Mouse (Mus musculus): Measurements from ENCODE around the gene Bpifb1. TPM values are rescaled to one million over a fixed set of nuclear protein-coding genes. Genes with fewer than 3 reads are reported as not detected.

The Bpifb1 gene
- polyA plus RNA-seq (2012; rRNA removed), result 0.22 and 0.23 TPM in 2 replicates

DNA sequence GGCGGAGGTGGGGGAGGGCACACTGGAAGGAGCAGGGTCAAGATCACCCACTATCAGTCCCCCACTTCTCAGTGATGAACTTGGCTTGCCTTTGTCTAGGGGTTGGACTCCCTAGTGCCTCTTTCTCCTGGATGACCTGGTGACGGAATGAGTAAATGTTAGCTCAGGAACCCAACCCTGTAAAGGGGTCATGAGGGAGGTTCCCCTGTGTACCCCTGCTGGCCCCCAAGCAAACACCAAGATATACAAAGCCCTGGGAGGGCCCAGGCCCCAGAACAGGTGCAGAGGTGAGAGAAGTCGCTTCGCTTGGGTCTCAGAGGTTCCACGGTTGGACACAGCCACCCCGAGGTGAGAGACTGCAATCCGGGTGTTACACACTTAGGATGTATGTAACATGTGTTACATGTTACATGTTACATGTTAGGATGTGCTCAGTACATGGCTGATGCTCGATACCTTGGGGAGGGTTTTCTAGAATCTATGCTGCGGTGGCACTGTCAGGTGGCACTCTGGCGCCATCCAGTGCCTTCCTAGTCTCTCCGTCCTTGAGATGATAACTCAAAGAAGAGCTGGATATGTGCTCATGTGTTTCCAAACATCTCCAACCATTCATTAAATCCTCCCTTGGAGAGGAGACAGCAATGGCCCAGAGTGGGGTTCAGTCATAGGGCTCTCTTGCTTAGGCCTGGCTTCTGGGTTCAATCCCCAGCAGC lies at the start of gene Bpifb1:
Bpifb1 (plus strand) TSS at position 273 of the 713 bp plus-strand sequence.

DNA sequence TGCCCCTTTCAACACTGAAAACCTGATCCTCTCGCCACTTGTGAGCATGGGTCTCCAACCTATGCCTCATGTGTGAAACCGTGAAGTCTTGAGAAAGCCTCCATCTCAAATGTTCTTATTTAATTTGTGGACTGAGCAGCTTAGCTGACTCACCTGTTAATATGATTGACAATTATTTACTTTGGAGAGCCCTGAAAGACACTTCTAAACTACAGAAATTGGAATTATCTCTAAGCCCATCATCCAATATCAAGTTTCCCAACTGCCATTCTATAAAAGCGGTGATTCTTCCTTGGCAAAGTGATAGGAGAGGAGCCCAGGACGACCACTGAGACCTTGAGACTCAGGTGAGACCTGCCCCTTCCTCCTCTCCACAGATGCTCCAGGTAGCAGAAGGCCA lies 48.0 kb upstream of the Bpifb1 start, which contains the start of gene Bpifa1:
Bpifa1 (plus strand) TSS at position 301 of the 400 bp plus-strand sequence.

DNA sequence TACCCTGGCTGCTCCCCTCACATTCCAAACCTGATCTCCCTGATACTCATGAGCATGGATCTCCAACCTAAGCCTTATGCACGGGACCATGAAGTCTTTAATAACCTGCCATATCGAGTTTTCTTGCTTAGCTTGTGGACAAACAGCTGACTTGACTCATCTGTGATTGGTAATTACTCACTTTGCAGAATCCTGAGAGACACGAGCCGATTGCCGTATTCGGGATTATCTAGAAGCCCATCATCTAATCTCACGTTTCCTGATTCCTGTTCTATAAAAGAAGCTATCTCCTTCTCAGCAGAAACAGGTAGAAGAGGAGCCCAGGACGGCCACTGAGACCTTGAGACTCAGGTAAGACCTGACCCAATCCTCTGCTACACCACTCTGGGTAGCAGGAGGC lies 28.3 kb upstream of the Bpifb1 start, which contains the start of gene Bpifa5:
Bpifa5 (plus strand) TSS at position 301 of the 400 bp plus-strand sequence.

DNA sequence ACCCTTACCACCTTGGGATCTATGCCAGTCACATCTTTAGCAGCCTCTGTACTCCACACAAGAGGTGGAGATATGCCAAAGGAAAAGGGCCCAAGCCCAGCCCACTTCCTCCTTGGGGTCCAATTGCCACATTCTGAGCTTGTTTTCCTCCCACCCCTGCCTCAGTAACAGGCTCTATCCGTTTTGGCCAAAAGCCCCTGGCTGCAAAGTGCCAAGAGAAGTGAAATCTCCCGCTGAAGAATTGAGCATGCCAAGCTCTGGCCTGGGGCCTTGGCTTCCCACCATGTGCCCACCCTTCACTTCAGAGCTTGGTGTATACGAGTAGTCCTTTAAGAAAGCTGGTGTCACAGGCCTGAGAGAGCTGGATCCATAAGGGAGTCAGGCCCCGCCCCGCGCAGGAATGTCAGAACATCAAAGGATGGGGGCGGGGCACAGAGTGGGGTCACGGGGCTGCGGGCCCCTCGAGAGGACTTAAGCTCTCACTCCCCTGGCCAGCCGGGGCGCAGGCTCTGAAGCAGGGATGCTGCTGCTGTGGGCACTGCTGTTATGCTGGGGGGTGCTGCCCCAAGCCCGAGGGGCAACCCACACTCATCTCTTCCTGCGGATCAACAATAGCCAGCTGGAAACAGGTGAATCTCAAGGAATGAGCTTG lies 32.8 kb downstream of the Bpifb1 start, which contains the start of gene Bpifb5:
Bpifb5 (plus strand) TSS at position 478 of the 652 bp plus-strand sequence.

DNA sequence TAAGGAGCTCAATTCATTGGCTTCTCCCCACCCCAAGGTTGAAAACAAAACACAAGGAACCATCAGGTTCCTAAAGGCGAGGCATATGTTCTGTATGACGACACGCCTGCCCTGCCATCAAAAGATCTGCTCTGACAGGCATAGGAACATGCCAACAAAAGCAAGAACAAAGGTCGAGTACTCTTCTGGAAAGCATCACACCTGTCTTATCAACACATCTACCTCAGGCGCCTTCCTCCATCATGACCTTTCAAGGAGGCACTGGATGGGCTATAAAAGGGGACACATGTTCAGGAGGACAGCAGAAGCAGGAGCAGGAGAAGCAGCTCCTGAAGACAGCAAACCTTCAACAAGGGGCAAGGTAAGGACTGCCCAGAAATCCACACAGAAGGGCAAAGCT lies 66.9 kb downstream of the Bpifb1 start, which contains the start of gene Bpifb9a:
Bpifb9a (plus strand) TSS at position 301 of the 400 bp plus-strand sequence.

Other genes starting within 250 kb of the Bpifb1 start
- not detected in 2 replicates for gene Bpifa6, start 215.9 kb upstream of the Bpifb1 start, polyA plus RNA-seq (2012; rRNA removed)
- gene Bpifa2, start 182.6 kb upstream of the Bpifb1 start, polyA plus RNA-seq (2012; rRNA removed), result not detected in 2 replicates
- not detected in 2 replicates for gene Bpifa3, start 60.5 kb upstream of the Bpifb1 start, polyA plus RNA-seq (2012; rRNA removed)
- gene Bpifa1, start 47.9 kb upstream of the Bpifb1 start, polyA plus RNA-seq (2012; rRNA removed), result 0.05 TPM in 1 of 2 replicates, not detected in the other
- gene Bpifa5, start 28.2 kb upstream of the Bpifb1 start, polyA plus RNA-seq (2012; rRNA removed), result not detected in 2 replicates
- gene Bpifb5, start 32.9 kb downstream of the Bpifb1 start, polyA plus RNA-seq (2012; rRNA removed), result not detected in 2 replicates
- gene Bpifb9a, start 67.0 kb downstream of the Bpifb1 start, polyA plus RNA-seq (2012; rRNA removed), result not detected in 2 replicates
- gene Bpifb9b, start 116.4 kb downstream of the Bpifb1 start, polyA plus RNA-seq (2012; rRNA removed), result not detected in 2 replicates
- 7.7 and 12.4 TPM in 2 replicates for gene Cdk5rap1, start 182.2 kb downstream of the Bpifb1 start, polyA plus RNA-seq (2012; rRNA removed)
- gene Snta1, start 217.3 kb downstream of the Bpifb1 start, polyA plus RNA-seq (2012; rRNA removed), result 1.5 TPM in 2 replicates
- gene Cbfa2t2, start 245.7 kb downstream of the Bpifb1 start, polyA plus RNA-seq (2012; rRNA removed), result 3.8 and 4.3 TPM in 2 replicates

Measured in liver, embryonic 14 days (tissue).